Mouse (Mus musculus) limb, embryonic 11.5 days (tissue): ENCODE results near the gene Phlpp1. TPM values are rescaled to one million over a fixed set of nuclear protein-coding genes. Genes with fewer than 3 reads are reported as not detected.

ENCODE experiments used
- ATAC-seq: fragments of 200-750 bp; cut with Nextera tagmentation; 2 replicates; pipeline ENCODE4 v1.8.0; 2017; ENCODE audit warnings: low read depth; ENCODE audit not compliant: insufficient number of reproducible peaks, low FRiP score, low TSS enrichment
- DNase-seq: peaks from one replicate; pipeline ENCODE4 v3.0.0-alpha.2; 2015; ENCODE audit warnings: low spot score
- H3K27ac ChIP-seq: fragments of 300-500 bp; sonication (generic); replicated peaks from 2 replicates; pipeline ENCODE4 v1.5.1; 2014; ENCODE audit warnings: low read depth, mild to moderate bottlenecking, low read length
- H3K27me3 ChIP-seq: fragments of 300-500 bp; sonication (generic); 2 replicates; pipeline ENCODE4 v1.6.1; 2014; ENCODE audit warnings: mild to moderate bottlenecking, low read length, mixed read lengths; ENCODE audit not compliant: control insufficient read depth, insufficient read depth
- H3K36me3 ChIP-seq: fragments of 300-500 bp; sonication (generic); 2 replicates; pipeline ENCODE4 v1.6.1; 2014; ENCODE audit warnings: mild to moderate bottlenecking, low read length, moderate library complexity, mixed read lengths; ENCODE audit not compliant: control insufficient read depth, insufficient read depth
- H3K4me1 ChIP-seq: fragments of 300-500 bp; sonication (generic); 2 replicates; pipeline ENCODE4 v1.6.1; 2014; ENCODE audit warnings: low read length, mixed read lengths; ENCODE audit not compliant: control insufficient read depth, insufficient read depth
- H3K4me2 ChIP-seq: fragments of 300-500 bp; sonication (generic); 2 replicates; pipeline ENCODE4 v1.6.1; 2014; ENCODE audit warnings: low read depth, mild to moderate bottlenecking, moderate library complexity; ENCODE audit not compliant: severe bottlenecking
- H3K4me3 ChIP-seq: fragments of 300-500 bp; sonication (generic); 2 replicates; pipeline ENCODE4 v1.5.1; 2014; ENCODE audit warnings: low read depth, low read length
- H3K9ac ChIP-seq: fragments of 300-500 bp; sonication (generic); 2 replicates; pipeline ENCODE4 v1.6.1; 2014; ENCODE audit warnings: mild to moderate bottlenecking, low read length
- H3K9me3 ChIP-seq: fragments of 300-500 bp; sonication (generic); 2 replicates; pipeline ENCODE4 v1.6.1; 2016; ENCODE audit warnings: low read length; ENCODE audit not compliant: control insufficient read depth
- WGBS: fragments of 180-500 bp; shearing (Covaris S2); extraction: QIAGEN DNeasy Blood & Tissue Kit; methylation state at CpG from one replicate; pipeline ENCODE4 v1.1.7; 2014; 5-methylcytosine and 5-hydroxymethylcytosine counted together
- polyA plus RNA-seq: library from polyadenylated mRNA; unstranded; fragments of >200 nt; fragmentation: Nextera tagmentation; extraction: Ambion mirVana; gene quantifications from 2 replicates; pipeline ENCODE4 v1.2.1, GENCODE M21; 2014

Gene Phlpp1
- polyA plus RNA-seq, 1 experiment from 2014 or later, result 3.2 TPM

DNA sequence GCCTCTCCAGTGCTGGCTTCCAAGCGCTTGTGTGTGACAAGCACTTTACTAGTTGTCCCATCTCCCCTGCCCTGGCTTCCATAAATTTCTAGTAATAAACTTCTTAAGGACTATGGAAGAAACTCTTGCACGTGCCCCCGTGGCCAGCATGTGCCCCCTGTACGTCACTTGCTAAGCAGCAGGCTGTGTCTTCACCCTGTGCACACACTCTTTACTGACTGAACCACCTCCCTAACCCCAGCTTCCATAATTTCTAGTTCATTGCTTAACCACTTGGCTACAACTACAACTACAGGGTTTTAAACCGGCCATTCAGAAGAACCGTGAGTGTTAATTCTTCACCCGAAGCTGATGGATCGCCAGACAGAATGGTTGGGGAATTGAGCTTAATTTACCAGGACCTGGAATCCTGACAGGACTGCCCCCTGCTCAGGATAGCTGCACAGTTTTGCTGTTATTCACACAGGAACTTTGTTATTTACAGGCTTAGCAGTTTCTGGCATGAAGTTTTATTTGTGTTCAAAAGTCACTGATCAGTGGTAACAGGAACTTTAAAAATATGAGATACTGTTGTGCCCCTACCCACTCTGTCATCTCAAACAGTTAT, 21.4 kb downstream of the Phlpp1 start:
- ATAC-seq, result no peak
- 54% methylated on average over 8 of the region's 8 CpGs for WGBS
- Histone ChIP-seq H3K4me1 (0 out of 2 replicates have a peak, but pooled peaks cover 2% of the 10 kb centered on the region), H3K9me3 (no peaks in the 10 kb centered on the region), H3K9ac (no peak overlapping the region), H3K27me3 (no peaks in the 10 kb centered on the region), H3K4me3 (no peak overlapping the region), H3K4me2 (no peak overlapping the region), H3K27ac (no peak overlapping the region), H3K36me3 (no peaks in the 10 kb centered on the region)
- no peak for DNase-seq

DNA sequence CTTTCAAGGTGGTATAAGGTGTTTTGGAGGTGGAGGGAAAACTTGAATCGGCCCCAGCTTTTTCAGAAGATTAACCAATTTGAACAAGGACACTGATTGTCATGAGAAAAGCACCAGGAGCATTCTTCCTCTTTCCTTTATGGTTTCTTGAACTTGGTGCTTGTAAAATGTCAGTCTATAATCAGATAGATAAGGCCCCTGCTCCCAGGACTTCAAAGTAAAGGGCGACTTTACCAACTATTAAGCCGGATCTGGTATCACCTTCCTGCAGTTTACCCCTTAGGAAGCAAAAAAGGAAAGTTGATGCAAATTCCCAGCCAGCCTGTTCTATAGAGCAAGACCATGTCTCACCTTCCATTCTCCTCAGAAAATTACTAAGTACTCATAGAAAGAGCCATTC, 21.9 kb downstream of the Phlpp1 start:
- H3K4me3 ChIP-seq, result no peak overlapping the region
- no peaks in the 10 kb centered on the region for H3K27me3 ChIP-seq
- no peak overlapping the region for H3K9ac ChIP-seq
- no peak overlapping the region for H3K4me2 ChIP-seq
- H3K4me1 ChIP-seq, result 0 out of 2 replicates have a peak, but pooled peaks cover 2% of the 10 kb centered on the region
- no peak overlapping the region for H3K27ac ChIP-seq
- ATAC-seq, result no peak
- DNase-seq, result no peak
- 39% methylated on average over 3 of the region's 3 CpGs for WGBS
- no peaks in the 10 kb centered on the region for H3K36me3 ChIP-seq
- H3K9me3 ChIP-seq, result no peaks in the 10 kb centered on the region

DNA sequence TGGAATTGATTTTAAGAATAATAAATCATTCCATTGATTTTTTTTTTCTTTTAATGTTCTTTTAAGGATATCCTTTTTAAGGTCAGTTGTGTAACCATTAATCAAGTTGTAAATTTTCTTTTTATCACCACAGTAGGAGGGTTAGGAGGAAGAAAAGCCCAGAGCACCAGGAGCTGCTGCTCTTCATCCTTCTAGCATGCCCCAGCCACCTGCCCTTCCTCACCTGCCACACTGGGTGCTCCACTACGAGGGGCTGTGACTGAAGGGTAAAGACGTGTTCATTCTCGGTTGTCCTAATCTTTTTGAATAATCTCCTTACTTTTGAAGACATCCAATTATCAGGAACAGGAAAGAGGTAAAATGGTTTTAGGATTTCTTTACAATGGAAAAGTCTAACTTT, 22.7 kb downstream of the Phlpp1 start:
- WGBS, result 45% methylated on average over 3 of the region's 3 CpGs
- no peak overlapping the region for H3K27ac ChIP-seq
- H3K4me3 ChIP-seq, result no peak overlapping the region
- H3K9me3 ChIP-seq, result no peaks in the 10 kb centered on the region
- 0 out of 2 replicates have a peak, but pooled peaks cover 5% of the 10 kb centered on the region for H3K4me1 ChIP-seq
- no peaks in the 10 kb centered on the region for H3K27me3 ChIP-seq
- H3K9ac ChIP-seq, result no peak overlapping the region
- ATAC-seq (no peak), DNase-seq (no peak)
- no peaks in the 10 kb centered on the region for H3K36me3 ChIP-seq
- H3K4me2 ChIP-seq, result no peak overlapping the region

DNA sequence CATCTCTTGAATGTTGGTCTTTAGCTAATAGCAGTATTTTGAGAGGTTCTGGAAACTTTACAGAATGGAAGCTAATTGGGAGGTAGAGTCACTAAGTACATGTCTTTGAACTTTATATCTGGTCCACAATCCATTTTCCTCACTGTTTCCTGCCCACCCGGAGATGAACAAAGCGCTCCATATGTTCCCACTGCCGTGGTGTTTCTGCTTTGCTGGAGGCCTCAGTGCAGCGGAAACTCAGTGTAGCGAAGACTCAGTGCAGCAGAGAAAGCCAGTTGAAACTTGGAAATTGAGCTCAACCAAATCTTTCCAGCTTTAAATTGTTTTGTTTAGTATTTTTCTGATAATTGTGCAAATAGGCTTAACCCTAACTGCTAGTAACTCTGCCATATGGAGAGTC, 26.4 kb downstream of the Phlpp1 start:
- H3K9me3 ChIP-seq, result no peaks in the 10 kb centered on the region
- no peak overlapping the region for H3K4me3 ChIP-seq
- ATAC-seq (no peak), DNase-seq (no peak)
- H3K36me3 ChIP-seq, result no peaks in the 10 kb centered on the region
- H3K27ac ChIP-seq, result no peak overlapping the region
- H3K4me1 ChIP-seq, result 0 out of 2 replicates have a peak, but pooled peaks cover 3% of the 10 kb centered on the region
- no peak overlapping the region for H3K9ac ChIP-seq
- H3K27me3 ChIP-seq, result no peaks in the 10 kb centered on the region
- H3K4me2 ChIP-seq, result no peak overlapping the region
- 73% methylated on average over 5 of the region's 5 CpGs for WGBS

DNA sequence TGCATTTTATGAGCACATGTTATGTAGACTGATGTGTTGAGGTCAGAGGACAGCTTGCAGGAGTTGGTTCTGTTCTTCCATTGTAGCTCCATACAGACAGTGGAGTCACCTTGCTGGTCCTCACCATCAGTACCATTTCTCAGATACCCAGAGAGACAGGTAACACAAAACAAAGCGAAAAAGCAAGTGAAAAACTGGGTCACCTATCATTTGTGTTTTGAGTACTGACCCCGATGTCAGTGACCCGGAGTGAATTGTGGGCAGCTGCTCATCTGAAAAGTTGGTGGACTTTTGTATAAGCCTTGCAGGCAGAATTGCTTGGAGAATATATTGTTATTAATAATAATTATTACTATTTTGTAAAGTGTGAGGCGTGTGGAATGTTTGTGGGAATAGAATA, 27.6 kb downstream of the Phlpp1 start:
- Histone ChIP-seq H3K9ac (no peak overlapping the region), H3K27me3 (no peaks in the 10 kb centered on the region), H3K4me2 (no peak overlapping the region), H3K9me3 (no peaks in the 10 kb centered on the region), H3K4me3 (no peak overlapping the region), H3K27ac (no peak overlapping the region), H3K36me3 (no peaks in the 10 kb centered on the region), H3K4me1 (0 out of 2 replicates have a peak, but pooled peaks cover 3% of the 10 kb centered on the region)
- ATAC-seq (no peak), DNase-seq (no peak)
- WGBS, result 92% methylated on average over 4 of the region's 4 CpGs

DNA sequence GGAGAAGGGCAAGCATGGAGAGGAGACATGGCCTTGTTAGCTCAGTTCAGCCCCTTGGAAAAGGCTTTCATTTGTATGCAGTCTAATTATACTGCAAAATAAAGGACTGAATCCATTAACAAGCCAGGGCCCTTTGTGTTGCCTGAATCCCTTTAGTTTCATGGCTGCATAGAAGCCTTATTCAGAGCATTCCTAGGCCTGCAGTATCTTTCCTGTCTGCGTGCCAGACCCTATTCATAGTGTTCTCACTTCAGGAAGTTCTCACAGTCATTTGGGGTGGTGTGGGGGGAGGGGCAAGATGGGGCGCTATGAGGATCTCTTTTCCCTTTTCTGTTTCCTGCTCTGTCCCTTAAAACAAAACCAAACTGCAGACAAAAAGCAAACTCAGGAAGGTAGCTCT, 28.1 kb downstream of the Phlpp1 start:
- Histone ChIP-seq H3K9ac (no peak overlapping the region), H3K27me3 (no peaks in the 10 kb centered on the region), H3K4me1 (peaks cover 6% of the 10 kb centered on the region; the same call in 1 of the 2 replicates), H3K9me3 (no peaks in the 10 kb centered on the region), H3K27ac (no peak overlapping the region), H3K36me3 (no peaks in the 10 kb centered on the region), H3K4me2 (no peak overlapping the region), H3K4me3 (no peak overlapping the region)
- no peak for DNase-seq
- ATAC-seq, result no peak
- 35% methylated on average over 2 of the region's 2 CpGs for WGBS

DNA sequence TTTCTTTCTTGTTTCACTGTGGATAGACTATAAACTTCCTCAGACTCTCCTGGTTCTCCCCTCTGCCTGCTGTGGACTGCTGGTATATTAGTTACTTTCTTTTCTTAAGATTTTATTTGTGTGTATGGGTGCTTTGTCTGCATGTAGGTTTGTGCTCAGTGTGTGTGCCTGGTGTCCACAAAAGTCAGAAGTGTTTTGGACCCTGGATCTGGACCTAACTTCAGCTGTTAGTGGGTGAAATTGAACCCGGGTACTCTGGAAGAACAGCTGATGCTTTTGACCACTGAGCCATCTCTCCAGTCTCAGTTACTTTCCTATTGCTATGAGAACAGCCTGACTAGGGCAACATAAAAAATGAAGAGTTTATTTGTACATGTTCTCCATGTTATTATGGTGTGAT, 29.5 kb downstream of the Phlpp1 start:
- Histone ChIP-seq H3K4me1 (peaks cover 6% of the 10 kb centered on the region; the same call in 1 of the 2 replicates), H3K4me2 (no peak overlapping the region), H3K27ac (no peak overlapping the region), H3K9me3 (no peaks in the 10 kb centered on the region), H3K36me3 (no peaks in the 10 kb centered on the region), H3K4me3 (no peak overlapping the region), H3K9ac (no peak overlapping the region), H3K27me3 (no peaks in the 10 kb centered on the region)
- no peak for DNase-seq
- no peak for ATAC-seq
- 84% methylated on average over 1 of the region's 1 CpGs for WGBS

DNA sequence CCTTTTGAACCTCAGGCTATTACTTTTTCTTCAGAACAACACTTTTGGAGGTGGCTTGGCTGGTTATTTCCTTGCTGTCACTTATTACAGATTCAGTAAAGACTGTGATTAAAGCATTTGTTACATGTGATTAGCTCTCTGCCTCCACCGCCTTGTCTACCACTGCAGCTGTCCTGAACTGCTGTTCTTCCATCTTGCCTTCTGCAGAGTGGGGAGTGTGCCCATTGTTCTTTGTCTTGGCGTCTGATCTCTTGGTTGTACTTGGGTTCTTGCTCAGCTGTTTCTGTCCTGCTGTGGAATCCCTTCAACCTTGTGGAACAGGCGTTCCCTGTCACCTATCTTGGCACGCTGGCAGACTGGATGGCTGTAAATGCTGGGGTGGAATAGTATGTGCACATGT, 30.4 kb downstream of the Phlpp1 start:
- H3K9me3 ChIP-seq, result no peaks in the 10 kb centered on the region
- peaks cover 6% of the 10 kb centered on the region; the same call in 1 of the 2 replicates for H3K4me1 ChIP-seq
- H3K27ac ChIP-seq, result no peak overlapping the region
- ATAC-seq (no peak), DNase-seq (no peak)
- H3K27me3 ChIP-seq, result no peaks in the 10 kb centered on the region
- H3K9ac ChIP-seq, result no peak overlapping the region
- H3K4me2 ChIP-seq, result no peak overlapping the region
- H3K36me3 ChIP-seq, result no peaks in the 10 kb centered on the region
- no peak overlapping the region for H3K4me3 ChIP-seq
- 76% methylated on average over 4 of the region's 4 CpGs for WGBS

DNA sequence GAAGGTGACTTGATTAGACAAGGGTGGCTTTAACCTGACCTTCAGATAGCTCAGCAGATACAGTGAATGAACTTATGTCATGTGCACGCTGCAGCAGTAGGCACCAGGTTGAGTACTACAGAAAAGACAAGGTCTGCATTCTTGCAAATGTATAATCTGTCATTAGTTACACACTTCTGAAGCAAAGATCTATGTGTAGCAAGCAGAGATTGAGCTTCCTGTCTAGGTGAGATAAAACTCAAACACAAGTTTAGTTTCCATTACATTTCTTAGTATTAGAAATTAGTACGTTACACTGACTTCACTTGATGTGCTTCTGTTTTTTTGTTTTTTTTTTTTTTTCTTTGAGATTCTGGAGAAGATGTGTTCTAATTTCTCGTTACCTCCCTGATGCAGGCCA, 32.4 kb downstream of the Phlpp1 start:
- Histone ChIP-seq H3K4me3 (no peak overlapping the region), H3K4me2 (no peak overlapping the region), H3K9ac (no peak overlapping the region), H3K9me3 (no peaks in the 10 kb centered on the region), H3K27ac (no peak overlapping the region), H3K4me1 (peaks cover 5% of the 10 kb centered on the region; the same call in 1 of the 2 replicates), H3K36me3 (no peaks in the 10 kb centered on the region), H3K27me3 (no peaks in the 10 kb centered on the region)
- DNase-seq, result no peak
- WGBS, result 68% methylated on average over 3 of the region's 3 CpGs
- ATAC-seq, result no peak
